Mouse (Mus musculus) hindbrain, embryonic 13.5 days (tissue): ENCODE measurements around the gene Rhoh. TPM values are rescaled to one million over a fixed set of nuclear protein-coding genes. Genes with fewer than 3 reads are reported as not detected.

Experiments used
- ATAC-seq: fragments of 200-750 bp; cut with Nextera tagmentation; 2 replicates; pipeline ENCODE4 v1.8.0; 2017; ENCODE audit warnings: moderate TSS enrichment; ENCODE audit not compliant: low FRiP score
- H3K27ac ChIP-seq: fragments of 300-500 bp; sonication (generic); 2 replicates; pipeline ENCODE4 v1.5.1; 2015; ENCODE audit warnings: inconsistent platforms, mild to moderate bottlenecking, moderate library complexity
- H3K27me3 ChIP-seq: fragments of 300-500 bp; sonication (generic); 2 replicates; pipeline ENCODE4 v1.6.1; 2015; ENCODE audit warnings: mild to moderate bottlenecking, inconsistent platforms
- H3K36me3 ChIP-seq: fragments of 300-500 bp; sonication (generic); 2 replicates; pipeline ENCODE4 v1.6.1; 2015; ENCODE audit warnings: mild to moderate bottlenecking, inconsistent platforms
- H3K4me1 ChIP-seq: fragments of 300-500 bp; sonication (generic); replicated peaks from 2 replicates; pipeline ENCODE4 v1.6.1; 2015; ENCODE audit warnings: inconsistent platforms
- H3K4me2 ChIP-seq: fragments of 300-500 bp; sonication (generic); 2 replicates; pipeline ENCODE4 v1.6.1; 2015; ENCODE audit warnings: inconsistent platforms, mild to moderate bottlenecking, moderate library complexity
- H3K4me3 ChIP-seq: fragments of 300-500 bp; sonication (generic); 2 replicates; pipeline ENCODE4 v1.5.1; 2015; ENCODE audit warnings: mild to moderate bottlenecking, inconsistent platforms
- H3K9ac ChIP-seq: fragments of 300-500 bp; sonication (generic); 2 replicates; pipeline ENCODE4 v1.6.1; 2015; ENCODE audit warnings: mild to moderate bottlenecking, inconsistent platforms
- H3K9me3 ChIP-seq: fragments of 300-500 bp; sonication (generic); 2 replicates; pipeline ENCODE4 v1.6.1; 2016; ENCODE audit warnings: inconsistent platforms
- WGBS: fragments of 180-500 bp; shearing (Covaris S2); methylation state at CpG from one replicate; pipeline ENCODE4 v1.1.7; 2015; 5-methylcytosine and 5-hydroxymethylcytosine counted together
- polyA plus RNA-seq: library from polyadenylated mRNA; unstranded; fragments of >200 nt; fragmentation: Nextera tagmentation; extraction: Ambion mirVana; gene quantifications from 2 replicates; pipeline ENCODE4 v1.2.1, GENCODE M21; 2015

The Rhoh gene
- 0.30 and 0.60 TPM in 2 replicates for polyA plus RNA-seq

GRCm38 (mm10) chr5:65861154-65861944 is at the start of gene Rhoh:
Rhoh (plus strand) TSS chr5:65861213.
- H3K36me3 ChIP-seq = no peaks in the 10 kb centered on the region
- no peaks in the 10 kb centered on the region for H3K27me3 ChIP-seq
- no peak within 1 kb of the TSS for H3K4me3 ChIP-seq
- H3K27ac ChIP-seq = no peak within 1 kb of the TSS
- H3K4me1 ChIP-seq = no peaks in the 10 kb centered on the region
- ATAC-seq = no peak
- H3K4me2 ChIP-seq = no peak within 1 kb of the TSS
- H3K9ac ChIP-seq = no peak within 1 kb of the TSS
- 83% methylated on average over 10 of the region's 10 CpGs for WGBS
- H3K9me3 ChIP-seq = no peaks in the 10 kb centered on the region

DNA sequence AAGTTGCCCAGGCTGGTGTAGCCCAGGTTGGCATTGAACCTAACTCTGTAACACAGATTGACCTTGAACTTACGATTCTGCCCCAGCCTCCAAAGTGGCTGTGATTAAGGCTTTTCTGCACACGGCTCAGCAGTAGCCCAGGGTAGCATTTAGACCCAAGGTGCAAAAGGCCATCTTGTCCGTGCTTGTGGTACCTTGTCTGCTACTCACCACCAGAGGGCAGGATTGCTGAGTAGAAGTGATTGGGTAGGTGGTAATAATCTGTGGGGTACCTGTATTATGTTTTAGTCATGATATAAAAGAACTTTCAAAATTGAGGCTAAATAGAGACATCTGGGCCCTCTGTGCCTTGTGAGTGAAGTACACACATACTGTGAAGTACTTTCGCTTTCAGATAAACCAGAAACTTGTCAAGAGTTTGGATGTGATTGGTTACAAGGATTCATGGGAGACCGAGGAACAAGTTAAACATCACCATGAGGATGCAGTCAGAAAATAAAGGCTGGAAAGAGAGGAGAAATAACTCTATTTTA is 37.3 kb upstream of the Rhoh start:
- Histone ChIP-seq H3K27ac (no peak overlapping the region), H3K4me3 (no peak overlapping the region), H3K9ac (no peak overlapping the region), H3K4me2 (no peak overlapping the region), H3K27me3 (no peaks in the 10 kb centered on the region), H3K9me3 (no peaks in the 10 kb centered on the region), H3K4me1 (no peaks in the 10 kb centered on the region), H3K36me3 (peaks cover 63% of the 10 kb centered on the region)
- 79% methylated on average over 5 of the region's 5 CpGs for WGBS
- ATAC-seq = no peak

DNA sequence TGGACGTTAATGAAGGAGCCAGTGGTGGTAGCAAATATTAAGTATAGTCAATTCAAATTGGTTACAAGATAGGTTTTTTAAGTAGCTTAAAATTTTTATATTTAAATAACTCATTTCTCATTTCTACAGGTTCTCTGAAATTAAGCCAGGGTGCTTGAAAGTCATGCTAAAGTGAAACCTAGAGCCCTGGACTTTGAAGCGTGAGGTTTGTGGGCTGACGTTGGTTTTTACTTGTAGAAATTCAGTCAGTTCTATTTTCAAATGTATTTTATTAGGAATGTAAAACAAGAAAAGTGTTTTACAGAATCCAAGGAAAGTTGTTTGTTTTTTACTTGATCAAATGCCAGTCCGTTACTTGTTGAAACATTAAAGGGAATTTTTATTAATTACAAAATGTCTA is 34.5 kb upstream of the Rhoh start:
- H3K4me2 ChIP-seq = no peak overlapping the region
- ATAC-seq = no peak
- no peaks in the 10 kb centered on the region for H3K27me3 ChIP-seq
- no peak overlapping the region for H3K4me3 ChIP-seq
- H3K36me3 ChIP-seq = peaks cover 40% of the 10 kb centered on the region
- no peak overlapping the region for H3K9ac ChIP-seq
- WGBS = 98% methylated on average over 4 of the region's 4 CpGs
- no peaks in the 10 kb centered on the region for H3K4me1 ChIP-seq
- no peaks in the 10 kb centered on the region for H3K9me3 ChIP-seq
- H3K27ac ChIP-seq = no peak overlapping the region

DNA sequence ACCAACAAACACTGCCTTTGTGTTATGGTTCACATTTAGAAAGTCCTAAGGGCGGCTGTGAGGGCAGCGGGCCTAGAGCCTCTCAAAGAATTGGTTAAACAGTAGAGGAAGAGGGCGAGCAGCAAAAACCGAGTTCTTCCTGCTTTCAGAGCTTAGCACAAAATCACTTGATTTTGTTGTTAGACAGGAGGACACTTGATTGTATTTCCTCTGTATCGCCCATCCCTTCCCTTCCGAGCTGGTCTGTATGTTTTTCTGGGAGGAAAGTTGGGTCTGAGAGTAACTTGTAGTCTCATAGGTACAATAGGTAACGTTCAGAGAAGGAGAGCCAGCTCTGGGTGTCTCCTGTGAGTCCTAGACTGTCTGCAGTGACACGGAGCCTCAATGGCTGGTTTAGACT is 33.9 kb upstream of the Rhoh start:
- peaks cover 34% of the 10 kb centered on the region for H3K36me3 ChIP-seq
- WGBS = 94% methylated on average over 8 of the region's 8 CpGs
- H3K27me3 ChIP-seq = no peaks in the 10 kb centered on the region
- H3K4me1 ChIP-seq = no peaks in the 10 kb centered on the region
- H3K4me2 ChIP-seq = no peak overlapping the region
- no peak overlapping the region for H3K27ac ChIP-seq
- no peak overlapping the region for H3K4me3 ChIP-seq
- H3K9ac ChIP-seq = no peak overlapping the region
- no peaks in the 10 kb centered on the region for H3K9me3 ChIP-seq
- ATAC-seq = no peak

DNA sequence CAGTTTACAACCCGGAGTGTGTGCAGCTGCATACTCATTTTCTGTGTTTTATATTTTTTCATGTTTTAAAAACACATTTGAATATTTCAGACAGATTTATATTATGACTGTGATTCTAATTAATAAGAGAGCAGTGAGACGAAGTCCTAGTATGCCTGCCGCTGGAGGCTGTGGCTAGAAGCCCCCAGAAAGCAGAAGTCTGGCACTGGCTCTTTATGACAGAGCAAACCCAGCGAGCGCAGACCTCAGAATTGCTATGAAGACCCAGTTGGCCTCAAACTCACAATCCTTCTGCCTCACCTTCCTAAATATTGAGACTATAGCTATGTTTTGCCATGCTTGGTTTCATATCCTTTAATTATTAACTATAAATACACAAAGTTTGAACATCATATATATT is 32.8 kb upstream of the Rhoh start:
- no peak for ATAC-seq
- Histone ChIP-seq H3K4me2 (no peak overlapping the region), H3K27ac (no peak overlapping the region), H3K4me1 (no peaks in the 10 kb centered on the region), H3K4me3 (no peak overlapping the region), H3K9me3 (no peaks in the 10 kb centered on the region), H3K9ac (no peak overlapping the region), H3K36me3 (peaks cover 28% of the 10 kb centered on the region), H3K27me3 (no peaks in the 10 kb centered on the region)
- 94% methylated on average over 5 of the region's 5 CpGs for WGBS

DNA sequence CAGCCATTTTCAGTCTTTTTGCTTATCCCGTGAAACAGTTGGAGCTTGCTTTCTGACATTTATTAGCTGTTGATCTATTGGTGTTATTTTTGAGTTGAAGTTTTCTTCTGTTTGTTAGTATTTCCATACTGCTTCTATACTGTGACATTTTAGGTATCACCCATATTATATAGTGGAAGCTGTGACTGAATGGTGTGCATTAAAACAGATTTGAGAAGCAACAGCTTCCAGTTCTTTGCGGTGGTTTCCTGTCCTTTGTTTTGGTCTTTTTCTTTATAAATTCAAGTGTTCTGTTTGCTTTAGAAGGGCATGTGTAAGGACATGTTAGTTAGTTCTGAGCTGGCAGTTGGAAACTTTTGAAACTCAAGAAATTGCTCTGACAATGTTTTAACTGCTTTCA is 32.0 kb upstream of the Rhoh start:
- Histone ChIP-seq H3K4me3 (no peak overlapping the region), H3K27ac (no peak overlapping the region), H3K4me2 (no peak overlapping the region), H3K36me3 (peaks cover 28% of the 10 kb centered on the region), H3K9me3 (no peaks in the 10 kb centered on the region), H3K9ac (no peak overlapping the region), H3K4me1 (no peaks in the 10 kb centered on the region), H3K27me3 (no peaks in the 10 kb centered on the region)
- no peak for ATAC-seq
- 87% methylated on average over 2 of the region's 2 CpGs for WGBS

- Histone ChIP-seq H3K27ac (no peak overlapping the region), H3K4me2 (no peak overlapping the region), H3K36me3 (peaks cover 13% of the 10 kb centered on the region), H3K27me3 (no peaks in the 10 kb centered on the region), H3K9me3 (no peaks in the 10 kb centered on the region), H3K9ac (no peak overlapping the region), H3K4me3 (no peak overlapping the region), H3K4me1 (no peaks in the 10 kb centered on the region)
- no peak for ATAC-seq
- 90% methylated on average over 11 of the region's 11 CpGs for WGBS
These were observed 28.9 kb upstream of the Rhoh start for GRCm38 (mm10) chr5:65831917-65832618.

DNA sequence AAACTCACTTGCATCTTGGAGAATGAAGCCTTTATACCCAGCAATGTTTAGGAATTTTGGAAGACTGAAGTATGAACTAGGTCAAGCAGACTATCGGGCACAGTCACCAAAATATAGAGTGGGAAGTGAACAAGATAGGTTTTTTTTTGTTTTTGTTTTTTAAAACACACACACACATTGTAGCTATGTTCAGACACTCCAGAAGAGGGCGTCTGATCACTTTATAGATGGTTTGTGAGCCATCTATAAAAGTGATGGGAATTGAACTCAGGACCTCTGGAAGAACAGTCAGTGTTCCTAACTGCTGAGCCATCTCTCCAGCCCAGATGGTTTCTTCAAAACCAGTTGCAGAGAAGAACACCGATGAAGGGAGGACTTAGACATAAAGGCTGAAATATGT is 27.9 kb upstream of the Rhoh start:
- Histone ChIP-seq H3K9ac (no peak overlapping the region), H3K4me1 (no peaks in the 10 kb centered on the region), H3K4me2 (no peak overlapping the region), H3K36me3 (peaks cover 10% of the 10 kb centered on the region; the same call in 1 of the 2 replicates), H3K27ac (no peak overlapping the region), H3K4me3 (no peak overlapping the region), H3K9me3 (no peaks in the 10 kb centered on the region), H3K27me3 (no peaks in the 10 kb centered on the region)
- 83% methylated on average over 3 of the region's 3 CpGs for WGBS
- no peak for ATAC-seq

DNA sequence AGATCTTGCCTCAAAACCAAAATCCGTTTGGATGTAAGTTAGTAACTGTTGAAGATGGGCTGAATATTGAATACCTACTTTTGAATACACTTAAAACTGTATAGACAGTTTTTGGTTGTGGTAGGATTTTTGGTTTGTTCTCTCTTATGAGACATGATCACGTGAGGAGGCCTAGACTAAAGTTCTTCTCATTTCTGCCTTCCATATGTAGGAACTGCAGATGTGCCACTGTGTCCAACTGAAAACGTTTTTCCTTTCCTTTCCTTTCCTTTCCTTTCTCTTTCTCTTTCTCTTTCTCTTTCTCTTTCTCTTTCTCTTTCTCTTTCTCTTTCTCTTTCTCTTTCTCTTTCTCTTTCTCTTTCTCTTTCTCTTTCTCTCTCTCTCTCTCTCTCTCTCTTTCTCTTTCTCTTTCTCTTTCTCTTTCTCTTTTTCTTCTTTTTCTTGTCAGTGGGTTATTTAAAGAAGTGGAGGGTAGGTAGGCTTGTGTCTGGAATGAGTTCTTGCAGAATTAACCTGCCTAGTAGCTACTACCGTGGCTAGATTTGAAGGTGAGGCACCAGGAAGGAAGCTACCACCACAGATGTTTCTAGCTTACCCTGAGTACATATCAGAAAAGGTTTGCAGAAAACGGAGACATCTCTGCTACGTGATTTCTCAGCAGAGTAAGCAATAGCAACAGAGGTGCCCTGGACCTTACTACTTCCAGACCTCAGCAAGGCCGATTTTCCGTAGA is 27.1 kb upstream of the Rhoh start:
- 95% methylated on average over 8 of the region's 8 CpGs for WGBS
- Histone ChIP-seq H3K4me3 (no peak overlapping the region), H3K27ac (no peak overlapping the region), H3K9ac (no peak overlapping the region), H3K9me3 (no peaks in the 10 kb centered on the region), H3K36me3 (peaks cover 8% of the 10 kb centered on the region; the same call in 1 of the 2 replicates), H3K4me2 (no peak overlapping the region), H3K4me1 (no peaks in the 10 kb centered on the region), H3K27me3 (no peaks in the 10 kb centered on the region)
- ATAC-seq = no peak

- H3K9me3 ChIP-seq = no peaks in the 10 kb centered on the region
- ATAC-seq = no peak
- no peak overlapping the region for H3K27ac ChIP-seq
- no peak overlapping the region for H3K4me2 ChIP-seq
- no peak overlapping the region for H3K9ac ChIP-seq
- WGBS = 81% methylated on average over 6 of the region's 6 CpGs
- no peaks in the 10 kb centered on the region for H3K27me3 ChIP-seq
- H3K4me1 ChIP-seq = no peaks in the 10 kb centered on the region
- H3K36me3 ChIP-seq = peaks cover 6% of the 10 kb centered on the region; the same call in 1 of the 2 replicates
- no peak overlapping the region for H3K4me3 ChIP-seq
These were observed 23.0 kb upstream of the Rhoh start for GRCm38 (mm10) chr5:65838053-65838452.

DNA sequence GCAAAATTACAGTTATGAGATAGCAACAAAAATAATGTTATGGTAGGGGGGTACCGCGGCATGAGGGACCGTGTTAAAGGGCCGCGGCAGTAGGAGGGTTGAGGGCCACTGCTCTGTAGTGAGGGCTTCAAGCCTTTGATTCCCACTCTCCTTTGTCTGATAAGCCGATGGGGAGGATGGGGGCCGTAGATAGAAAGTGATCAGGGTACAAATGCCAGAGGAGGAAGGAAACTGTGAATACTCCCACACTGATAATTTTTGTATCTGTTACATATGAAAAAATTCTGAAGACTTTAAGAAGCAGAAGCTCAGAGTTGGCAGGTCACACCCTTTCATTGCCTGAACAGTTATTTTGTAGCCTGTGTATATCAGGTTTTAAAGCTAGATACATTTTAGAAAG is 18.1 kb upstream of the Rhoh start:
- no peak for ATAC-seq
- H3K4me2 ChIP-seq = no peak overlapping the region
- no peaks in the 10 kb centered on the region for H3K4me1 ChIP-seq
- no peaks in the 10 kb centered on the region for H3K36me3 ChIP-seq
- no peak overlapping the region for H3K4me3 ChIP-seq
- no peaks in the 10 kb centered on the region for H3K27me3 ChIP-seq
- H3K27ac ChIP-seq = no peak overlapping the region
- H3K9ac ChIP-seq = no peak overlapping the region
- H3K9me3 ChIP-seq = no peaks in the 10 kb centered on the region
- 92% methylated on average over 7 of the region's 7 CpGs for WGBS

DNA sequence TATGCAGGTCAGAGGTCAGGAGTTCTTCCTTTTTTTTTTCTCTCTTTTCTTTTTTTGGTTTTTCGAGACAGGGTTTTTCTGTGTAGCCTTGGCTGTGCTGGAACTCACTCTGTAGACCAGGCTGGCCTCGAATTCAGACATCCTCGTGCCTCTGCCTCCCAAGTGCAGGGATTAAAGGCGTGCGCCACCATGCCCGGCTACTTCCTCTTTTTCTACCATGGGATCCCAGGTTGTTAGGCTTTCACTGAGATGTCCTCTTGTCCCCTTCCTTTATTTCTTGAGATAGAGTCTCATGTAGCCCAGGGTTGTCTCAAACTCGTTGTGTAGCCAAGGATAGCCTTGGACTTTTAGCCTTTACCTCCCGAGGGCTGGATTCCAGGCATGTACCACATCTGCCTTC is 14.5 kb upstream of the Rhoh start:
- Histone ChIP-seq H3K4me1 (no peaks in the 10 kb centered on the region), H3K27me3 (no peaks in the 10 kb centered on the region), H3K9me3 (no peaks in the 10 kb centered on the region), H3K4me2 (no peak overlapping the region), H3K36me3 (no peaks in the 10 kb centered on the region), H3K9ac (no peak overlapping the region), H3K4me3 (no peak overlapping the region), H3K27ac (no peak overlapping the region)
- no peak for ATAC-seq
- WGBS = 86% methylated on average over 8 of the region's 8 CpGs
